Mouse (Mus musculus) ES-Bruce4 (cell line): ENCODE measurements around the gene Polr2b.

Source experiments
- CTCF ChIP-seq: IDR thresholded peaks from one replicate; pipeline ENCODE4 v1.8.1; 2011; ENCODE audit warnings: low read depth, low read length
- POLR2A ChIP-seq: IDR thresholded peaks from one replicate; pipeline ENCODE4 v1.8.1; 2011; ENCODE audit warnings: low read length; ENCODE audit not compliant: insufficient read depth

DNA sequence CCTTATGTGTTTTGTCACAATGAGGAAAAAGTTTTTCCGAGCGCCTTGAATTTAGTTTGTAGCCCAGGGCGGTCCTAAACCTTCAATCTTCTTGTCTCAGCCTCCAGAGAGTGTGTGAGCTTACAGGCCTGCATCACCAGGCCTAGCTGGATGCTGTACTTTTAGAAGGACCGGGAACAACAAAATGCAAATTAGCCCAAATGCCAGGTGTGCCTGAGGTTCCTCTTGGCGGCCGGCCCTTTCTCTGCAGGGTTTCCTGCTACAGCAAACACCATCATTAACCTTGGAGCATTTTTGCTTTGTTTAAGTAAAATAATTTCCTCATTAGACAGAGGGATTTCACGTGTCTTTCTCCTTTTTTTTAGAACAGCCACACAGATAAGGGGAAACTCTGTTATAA is 58.2 kb downstream of the Polr2b start:
- TF ChIP-seq POLR2A, result no peak
- TF ChIP-seq CTCF, result no peak
